Mouse (Mus musculus) small intestine, adult 2 months (tissue): ENCODE results near the gene Utp20.

Experiments
- CTCF ChIP-seq: fragments of 200-500 bp; IDR thresholded peaks from 2 replicates; pipeline ENCODE4 v1.5.1; 2012; ENCODE audit warnings: low read depth, mild to moderate bottlenecking, control low read depth, inconsistent platforms, low read length, moderate library complexity, mixed read lengths; ENCODE audit not compliant: insufficient replicate concordance, insufficient read length; ENCODE audit errors: extremely low read depth
- POLR2A ChIP-seq: fragments of 200-500 bp; IDR thresholded peaks from 2 replicates; pipeline ENCODE4 v1.6.1; 2012; ENCODE audit warnings: low read depth, mild to moderate bottlenecking, control low read depth, inconsistent platforms, low read length, moderate library complexity

- TF ChIP-seq CTCF (no peak), POLR2A (no peak)
Observed at GRCm38 (mm10) chr10:88783941-88784340, 42.7 kb downstream of the Utp20 start.
